Mouse (Mus musculus): Measurements from ENCODE around the gene Cbx4. TPM values are rescaled to one million over a fixed set of nuclear protein-coding genes. Genes with fewer than 3 reads are reported as not detected.

Cbx4 gene
- 14.1 and 16.3 TPM in 2 replicates for polyA plus RNA-seq (2015; fragmentation: Nextera tagmentation; extraction: Ambion mirVana)

DNA sequence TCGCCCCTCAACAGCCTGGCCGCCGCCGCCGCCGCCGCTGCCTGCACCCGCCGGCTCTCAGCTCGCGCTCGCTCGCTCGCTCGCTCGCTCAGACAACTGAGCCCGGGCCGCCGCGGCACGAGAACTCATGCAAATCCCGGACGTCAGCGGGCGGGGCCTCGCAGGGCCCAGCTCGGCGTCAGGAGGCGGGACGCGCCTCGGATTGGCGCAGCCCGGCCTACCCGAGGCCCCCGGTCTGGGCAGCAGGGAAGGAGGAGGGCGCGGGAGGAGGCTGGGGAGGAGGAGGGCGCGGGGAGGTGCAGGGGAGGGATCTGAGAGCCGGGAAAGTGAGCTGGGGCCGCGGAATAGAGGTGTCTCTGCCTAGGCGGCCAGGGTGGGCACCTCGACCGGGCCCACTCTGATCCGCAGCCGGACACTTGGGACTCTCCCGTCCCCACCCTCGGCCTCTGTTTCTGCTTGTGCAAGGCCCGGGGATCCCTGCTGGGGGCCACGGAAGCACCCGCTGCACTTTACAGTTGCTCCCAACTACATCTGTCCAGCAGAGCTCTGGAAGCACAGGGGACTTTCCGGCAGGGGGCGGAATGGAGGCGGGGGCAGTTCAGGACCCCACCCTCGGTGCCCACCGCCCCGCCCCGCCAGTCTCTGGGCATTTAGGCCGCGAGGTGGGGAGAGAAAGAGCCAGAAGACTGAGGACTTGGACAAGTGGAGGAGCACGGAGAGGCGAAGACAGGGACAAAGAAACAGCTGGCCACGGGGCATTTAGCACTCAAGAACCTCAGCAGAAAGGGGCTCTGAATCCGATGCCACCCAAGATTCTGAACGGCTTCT, at the start of gene Cbx4:
Cbx4 (minus strand) TSS at position 78 of the 828 bp plus-strand sequence.
- Histone ChIP-seq H3K9me3 (no peaks in the 10 kb centered on the region), H3K4me3 (replicated peaks) (peak within 1 kb of the TSS; percentile 84), H3K36me3 (peaks cover 12% of the 10 kb centered on the region), H3K27me3 (peaks cover 57% of the 10 kb centered on the region), H3K27ac (peak within 1 kb of the TSS; percentile 99), H3K9ac (replicated peaks) (peak within 1 kb of the TSS; percentile 94), H3K4me1 (replicated peaks) (peaks cover 81% of the 10 kb centered on the region), H3K4me2 (replicated peaks) (peak within 1 kb of the TSS; percentile 95)
- under 1% methylated on average over 60 of the region's 67 CpGs for WGBS
- ATAC-seq, result peak; percentile 86

GRCm38 (mm10) chr11:119134586-119134985, 48.6 kb upstream of the Cbx4 start:
- Histone ChIP-seq H3K4me3 (replicated peaks) (no peak overlapping the region), H3K27me3 (0 out of 2 replicates have a peak, but pooled peaks cover 4% of the 10 kb centered on the region), H3K9ac (replicated peaks) (0 out of 2 replicates have a peak overlapping the region, but pooled peaks have one; percentile 7), H3K27ac (peak overlapping the region; percentile 49; the same call in 1 of the 2 replicates), H3K4me1 (replicated peaks) (peaks cover 21% of the 10 kb centered on the region), H3K36me3 (no peaks in the 10 kb centered on the region), H3K4me2 (replicated peaks) (peak overlapping the region; percentile 28), H3K9me3 (no peaks in the 10 kb centered on the region)
- peak; percentile 25; the same call in 1 of the 2 replicates for ATAC-seq
- WGBS, result 19% methylated on average over 17 of the region's 17 CpGs

- H3K4me1 ChIP-seq (replicated peaks), result peaks cover 31% of the 10 kb centered on the region
- peaks cover 9% of the 10 kb centered on the region; the same call in 1 of the 2 replicates for H3K27me3 ChIP-seq
- ATAC-seq, result no peak
- WGBS, result 79% methylated on average over 5 of the region's 5 CpGs
- no peak overlapping the region for H3K4me3 ChIP-seq (replicated peaks)
- no peaks in the 10 kb centered on the region for H3K9me3 ChIP-seq
- H3K36me3 ChIP-seq, result no peaks in the 10 kb centered on the region
- H3K4me2 ChIP-seq (replicated peaks), result no peak overlapping the region
- no peak overlapping the region for H3K27ac ChIP-seq
- H3K9ac ChIP-seq (replicated peaks), result no peak overlapping the region
Measured at GRCm38 (mm10) chr11:119133437-119134221, 47.6 kb upstream of the Cbx4 start.

DNA sequence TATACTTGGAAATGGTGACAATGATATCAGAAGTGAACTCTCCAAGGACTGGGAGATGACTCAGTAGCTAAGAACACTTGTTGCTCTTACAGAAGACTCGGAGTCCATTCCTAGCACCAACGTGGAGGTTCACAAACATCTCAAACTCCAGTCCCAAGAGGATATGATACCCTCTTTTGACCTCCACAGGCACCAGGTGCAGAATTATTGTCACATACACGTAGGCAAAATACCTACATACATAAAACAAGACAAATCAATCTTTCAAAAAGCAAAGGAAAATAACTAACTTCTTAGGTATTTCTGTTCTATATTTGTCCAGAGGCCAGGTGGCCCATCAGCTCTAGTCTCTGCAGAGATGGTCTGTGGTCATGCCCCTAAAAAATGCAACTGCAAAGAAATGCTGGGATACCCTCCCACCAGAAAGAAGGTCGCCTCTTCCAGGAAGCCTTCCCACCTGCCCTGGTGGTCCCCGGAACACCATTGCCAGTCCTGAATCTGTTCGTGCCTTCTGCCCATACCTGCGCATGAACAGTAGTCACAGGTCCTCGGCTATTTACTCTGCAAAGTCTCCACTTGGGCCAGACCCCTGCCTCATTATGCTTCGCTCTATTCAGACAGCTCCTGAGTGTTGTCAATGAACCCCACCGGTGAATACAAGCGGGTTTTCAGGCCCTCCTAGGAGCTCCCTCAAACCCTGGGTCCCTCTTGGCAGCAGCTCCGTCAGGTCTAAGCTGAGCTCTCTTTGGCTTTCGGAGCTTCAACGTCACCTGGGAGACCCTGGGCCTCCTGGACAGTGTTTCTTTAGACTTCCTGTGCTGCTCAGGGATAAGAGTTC, 46.4 kb upstream of the Cbx4 start:
- H3K4me3 ChIP-seq (replicated peaks), result no peak overlapping the region
- H3K9me3 ChIP-seq, result no peaks in the 10 kb centered on the region
- 80% methylated on average over 14 of the region's 14 CpGs for WGBS
- H3K4me1 ChIP-seq (replicated peaks), result peaks cover 43% of the 10 kb centered on the region
- peaks cover 9% of the 10 kb centered on the region; the same call in 1 of the 2 replicates for H3K27me3 ChIP-seq
- H3K9ac ChIP-seq (replicated peaks), result no peak overlapping the region
- H3K36me3 ChIP-seq, result no peaks in the 10 kb centered on the region
- ATAC-seq, result no peak
- no peak overlapping the region for H3K4me2 ChIP-seq (replicated peaks)
- H3K27ac ChIP-seq, result no peak overlapping the region

DNA sequence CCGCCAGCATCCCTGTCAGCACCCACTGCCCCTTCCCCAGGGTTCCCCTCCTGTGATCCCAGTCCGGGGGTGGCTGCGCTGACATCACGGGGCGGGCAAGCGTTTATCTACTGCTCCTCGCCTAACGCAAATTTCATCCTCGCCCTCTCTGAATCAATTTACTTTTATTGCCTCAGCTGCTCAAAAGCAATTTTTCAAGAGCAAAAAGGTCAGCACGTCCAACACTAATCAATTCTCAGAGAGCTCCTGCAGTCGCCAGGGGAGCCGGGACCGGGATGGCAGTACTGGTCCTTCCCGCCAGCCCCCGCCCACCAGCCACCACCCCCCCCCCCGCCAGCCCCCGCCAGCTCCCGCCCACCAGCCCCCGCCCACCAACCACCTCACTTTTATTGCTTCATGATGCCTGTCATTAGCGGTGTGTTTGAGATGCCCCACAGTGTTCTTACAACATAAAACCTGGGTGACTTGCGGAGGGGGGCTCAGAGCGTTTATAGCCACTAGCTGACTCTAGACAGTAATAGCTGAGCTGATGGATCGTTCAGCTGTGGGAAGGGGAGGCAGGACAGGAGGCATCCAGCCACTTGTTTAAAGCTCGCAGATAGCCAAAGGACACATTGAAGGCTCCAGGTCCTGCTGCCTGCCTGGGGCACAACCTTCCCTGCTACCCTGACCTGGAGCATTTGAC, 44.2 kb upstream of the Cbx4 start:
- peaks cover 11% of the 10 kb centered on the region; the same call in 1 of the 2 replicates for H3K27me3 ChIP-seq
- 0 out of 2 replicates have a peak overlapping the region, but pooled peaks have one; percentile 29 for H3K9ac ChIP-seq (replicated peaks)
- H3K4me1 ChIP-seq (replicated peaks), result peaks cover 62% of the 10 kb centered on the region
- H3K36me3 ChIP-seq, result no peaks in the 10 kb centered on the region
- peak overlapping the region; percentile 46 for H3K4me2 ChIP-seq (replicated peaks)
- peak overlapping the region; percentile 59 for H3K27ac ChIP-seq
- 19% methylated on average over 22 of the region's 24 CpGs for WGBS
- no peaks in the 10 kb centered on the region for H3K9me3 ChIP-seq
- H3K4me3 ChIP-seq (replicated peaks), result peak overlapping the region; percentile 14
- peak; percentile 25; the same call in 1 of the 2 replicates for ATAC-seq

- 51% methylated on average over 18 of the region's 18 CpGs for WGBS
Measured at GRCm38 (mm10) chr11:119129281-119130058, 43.4 kb upstream of the Cbx4 start.

DNA sequence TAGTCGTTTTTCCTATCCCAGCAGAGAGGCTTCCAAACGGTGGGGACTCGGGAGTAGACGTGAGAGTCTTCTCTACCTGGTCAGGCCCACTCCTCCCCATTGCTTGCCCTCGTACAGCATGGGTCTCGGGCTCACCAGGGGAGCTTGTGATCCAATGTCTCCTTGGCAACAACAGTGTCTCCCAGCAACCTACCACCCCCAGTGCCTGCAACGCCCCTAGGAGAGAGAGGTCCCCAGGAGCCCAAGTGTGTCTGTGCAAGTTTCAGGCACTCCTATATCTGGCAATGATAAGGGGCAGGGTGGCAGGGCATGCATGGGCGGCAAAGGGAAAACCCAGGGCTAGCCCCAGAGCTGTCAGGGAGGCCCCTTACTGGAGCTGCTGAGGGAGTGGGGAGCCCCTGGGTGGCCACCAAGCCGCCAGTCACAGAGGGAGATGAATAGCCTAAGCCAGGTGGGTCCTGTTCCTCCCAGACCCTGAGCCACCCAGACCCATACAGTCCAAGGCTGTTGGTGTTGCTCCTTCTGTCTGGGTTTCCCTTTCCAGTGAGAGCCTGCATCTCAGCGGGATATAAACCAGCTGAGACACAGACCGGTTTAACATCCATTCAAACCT, 42.8 kb upstream of the Cbx4 start:
- no peak overlapping the region for H3K4me3 ChIP-seq (replicated peaks)
- no peak for ATAC-seq
- 0 out of 2 replicates have a peak overlapping the region, but pooled peaks have one; percentile 59 for H3K27ac ChIP-seq
- H3K4me1 ChIP-seq (replicated peaks), result peaks cover 54% of the 10 kb centered on the region
- H3K9ac ChIP-seq (replicated peaks), result peak overlapping the region; percentile 29; the same call in 1 of the 2 replicates
- peaks cover 13% of the 10 kb centered on the region; the same call in 1 of the 2 replicates for H3K27me3 ChIP-seq
- H3K9me3 ChIP-seq, result no peaks in the 10 kb centered on the region
- no peaks in the 10 kb centered on the region for H3K36me3 ChIP-seq
- no peak overlapping the region for H3K4me2 ChIP-seq (replicated peaks)
- 43% methylated on average over 11 of the region's 11 CpGs for WGBS

More at GRCm38 (mm10) chr11:119129281-119130058, 43.4 kb upstream of the Cbx4 start:
- Histone ChIP-seq H3K27me3 (peaks cover 13% of the 10 kb centered on the region; the same call in 1 of the 2 replicates), H3K9me3 (no peaks in the 10 kb centered on the region), H3K4me1 (replicated peaks) (peaks cover 56% of the 10 kb centered on the region), H3K36me3 (no peaks in the 10 kb centered on the region), H3K9ac (replicated peaks) (0 out of 2 replicates have a peak overlapping the region, but pooled peaks have one; percentile 29), H3K4me2 (replicated peaks) (peak overlapping the region; percentile 46), H3K4me3 (replicated peaks) (no peak overlapping the region), H3K27ac (peak overlapping the region; percentile 59)
- 0 out of 2 replicates have a peak, but pooled peaks have one; percentile 12 for ATAC-seq

DNA sequence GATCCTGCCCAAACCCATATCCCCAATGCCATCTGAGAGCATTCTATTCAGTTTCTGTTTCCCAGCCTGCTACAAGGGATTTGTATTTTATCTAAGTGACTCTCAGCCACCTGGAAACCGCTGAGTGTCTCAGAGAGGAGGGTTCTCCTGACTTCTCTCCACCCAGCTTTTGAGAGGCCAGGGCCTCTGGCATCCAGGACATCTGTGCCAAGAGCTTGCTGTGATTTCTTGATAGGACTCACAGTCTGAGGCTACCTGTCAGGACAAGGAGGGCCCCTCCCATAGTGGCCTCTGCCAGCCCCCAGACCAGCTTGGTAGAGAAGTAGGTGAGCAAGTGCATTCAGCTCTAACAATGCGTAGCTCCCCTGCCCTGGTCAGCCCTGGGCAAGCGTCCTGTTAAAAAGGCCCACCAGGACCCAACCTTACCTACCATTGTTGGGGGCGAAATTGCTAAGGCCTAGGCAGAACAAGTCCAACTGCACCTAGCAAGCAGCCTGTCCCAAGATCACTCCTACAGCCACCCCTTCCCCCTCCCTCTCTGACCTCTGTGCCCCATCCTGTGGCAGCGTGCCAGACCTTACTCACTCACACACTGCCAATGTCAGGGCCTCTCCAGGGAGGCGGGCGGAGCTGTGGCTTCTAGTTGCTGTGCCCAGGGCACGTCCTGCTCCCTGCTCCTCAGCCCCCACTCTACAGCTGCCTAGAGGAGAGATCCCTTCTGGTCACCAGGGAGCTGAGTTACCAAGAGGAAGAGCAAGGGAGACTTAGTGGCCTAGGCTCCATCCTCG, 41.9 kb upstream of the Cbx4 start:
- H3K27me3 ChIP-seq, result peaks cover 13% of the 10 kb centered on the region; the same call in 1 of the 2 replicates
- H3K36me3 ChIP-seq, result no peaks in the 10 kb centered on the region
- no peak overlapping the region for H3K27ac ChIP-seq
- WGBS, result 60% methylated on average over 9 of the region's 9 CpGs
- no peaks in the 10 kb centered on the region for H3K9me3 ChIP-seq
- H3K4me2 ChIP-seq (replicated peaks), result no peak overlapping the region
- H3K4me1 ChIP-seq (replicated peaks), result peaks cover 54% of the 10 kb centered on the region
- ATAC-seq, result no peak
- H3K9ac ChIP-seq (replicated peaks), result peak overlapping the region; percentile 8; the same call in 1 of the 2 replicates
- H3K4me3 ChIP-seq (replicated peaks), result no peak overlapping the region

- no peak overlapping the region for H3K9ac ChIP-seq (replicated peaks)
- 0 out of 2 replicates have a peak overlapping the region, but pooled peaks have one; percentile 19 for H3K27ac ChIP-seq
- ATAC-seq, result no peak
- 29% methylated on average over 12 of the region's 12 CpGs for WGBS
- H3K27me3 ChIP-seq, result peaks cover 17% of the 10 kb centered on the region
- peaks cover 54% of the 10 kb centered on the region for H3K4me1 ChIP-seq (replicated peaks)
- no peaks in the 10 kb centered on the region for H3K36me3 ChIP-seq
- no peak overlapping the region for H3K4me3 ChIP-seq (replicated peaks)
- H3K9me3 ChIP-seq, result no peaks in the 10 kb centered on the region
- H3K4me2 ChIP-seq (replicated peaks), result no peak overlapping the region
Measured at GRCm38 (mm10) chr11:119127147-119127546, 41.1 kb upstream of the Cbx4 start.
